Mouse (Mus musculus) neural tube, embryonic 15.5 days (tissue): ENCODE measurements around the gene Actr2. TPM values are rescaled to one million over a fixed set of nuclear protein-coding genes. Genes with fewer than 3 reads are reported as not detected.
"Not testable (repeated sequence)": the region's sequence is repeated elsewhere in the genome, so short reads cannot be mapped to it uniquely, and the experiment has no call there.

ENCODE experiments used
- ATAC-seq: fragments of 200-750 bp; cut with Nextera tagmentation; 2 replicates; pipeline ENCODE4 v1.8.0; 2017; ENCODE audit warnings: mild to moderate bottlenecking, moderate TSS enrichment, moderate library complexity; ENCODE audit not compliant: low FRiP score
- H3K27ac ChIP-seq: fragments of 300-500 bp; sonication (generic); replicated peaks from 2 replicates; pipeline ENCODE4 v1.5.1; 2015; ENCODE audit warnings: mild to moderate bottlenecking, inconsistent platforms
- H3K27me3 ChIP-seq: fragments of 300-500 bp; sonication (generic); replicated peaks from 2 replicates; pipeline ENCODE4 v1.6.1; 2015; ENCODE audit warnings: inconsistent platforms
- H3K36me3 ChIP-seq: fragments of 300-500 bp; sonication (generic); 2 replicates; pipeline ENCODE4 v1.6.1; 2015; ENCODE audit warnings: inconsistent platforms
- H3K4me1 ChIP-seq: fragments of 300-500 bp; sonication (generic); 2 replicates; pipeline ENCODE4 v1.6.1; 2015; ENCODE audit warnings: inconsistent platforms
- H3K4me2 ChIP-seq: fragments of 300-500 bp; sonication (generic); 2 replicates; pipeline ENCODE4 v1.6.1; 2015; ENCODE audit warnings: inconsistent platforms, mild to moderate bottlenecking, moderate library complexity
- H3K4me3 ChIP-seq: fragments of 300-500 bp; sonication (generic); replicated peaks from 2 replicates; pipeline ENCODE4 v1.5.1; 2015; ENCODE audit warnings: mild to moderate bottlenecking, inconsistent platforms
- H3K9ac ChIP-seq: fragments of 300-500 bp; sonication (generic); replicated peaks from 2 replicates; pipeline ENCODE4 v1.6.1; 2015; ENCODE audit warnings: mild to moderate bottlenecking, inconsistent platforms
- H3K9me3 ChIP-seq: fragments of 300-500 bp; sonication (generic); replicated peaks from 2 replicates; pipeline ENCODE4 v1.6.1; 2016; ENCODE audit warnings: inconsistent platforms
- WGBS: fragments of 180-500 bp; shearing (Covaris S2); methylation state at CpG from one replicate; pipeline ENCODE4 v1.1.7; 2015; ENCODE audit warnings: mixed read lengths; 5-methylcytosine and 5-hydroxymethylcytosine counted together
- polyA plus RNA-seq: library from polyadenylated mRNA; unstranded; fragments of >200 nt; fragmentation: Nextera tagmentation; extraction: Ambion mirVana; gene quantifications from 2 replicates; pipeline ENCODE4 v1.2.1, GENCODE M21; 2015

Gene Actr2
- polyA plus RNA-seq, 1 experiment from 2014 or later, result 168 TPM

DNA sequence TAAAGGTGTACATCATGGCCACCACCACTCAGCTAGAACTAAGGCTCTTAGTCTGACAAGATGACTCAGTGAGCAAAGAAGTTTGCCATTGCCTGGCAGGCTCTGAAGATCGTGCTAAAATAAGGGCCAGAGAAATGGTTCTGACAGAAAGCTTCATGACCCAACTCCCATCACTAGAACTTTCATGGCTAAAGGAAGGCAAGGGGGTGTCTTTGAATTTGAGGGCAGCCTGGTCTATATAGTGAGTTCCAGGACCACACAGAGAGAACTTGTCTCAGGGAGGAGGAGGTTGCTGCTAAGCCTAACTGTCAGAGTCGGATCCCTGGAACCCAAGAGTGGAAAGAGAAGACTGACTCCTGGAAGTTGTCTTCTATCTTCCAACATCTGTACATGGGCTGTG lies 27.0 kb upstream of the Actr2 start:
- no peaks in the 10 kb centered on the region for H3K4me1 ChIP-seq
- no peaks in the 10 kb centered on the region for H3K27me3 ChIP-seq
- H3K4me3 ChIP-seq, result no peak overlapping the region
- WGBS, result 96% methylated on average over 2 of the region's 2 CpGs
- H3K9ac ChIP-seq, result no peak overlapping the region
- no peaks in the 10 kb centered on the region for H3K9me3 ChIP-seq
- no peaks in the 10 kb centered on the region for H3K36me3 ChIP-seq
- H3K27ac ChIP-seq, result no peak overlapping the region
- ATAC-seq, result no peak
- H3K4me2 ChIP-seq, result no peak overlapping the region

DNA sequence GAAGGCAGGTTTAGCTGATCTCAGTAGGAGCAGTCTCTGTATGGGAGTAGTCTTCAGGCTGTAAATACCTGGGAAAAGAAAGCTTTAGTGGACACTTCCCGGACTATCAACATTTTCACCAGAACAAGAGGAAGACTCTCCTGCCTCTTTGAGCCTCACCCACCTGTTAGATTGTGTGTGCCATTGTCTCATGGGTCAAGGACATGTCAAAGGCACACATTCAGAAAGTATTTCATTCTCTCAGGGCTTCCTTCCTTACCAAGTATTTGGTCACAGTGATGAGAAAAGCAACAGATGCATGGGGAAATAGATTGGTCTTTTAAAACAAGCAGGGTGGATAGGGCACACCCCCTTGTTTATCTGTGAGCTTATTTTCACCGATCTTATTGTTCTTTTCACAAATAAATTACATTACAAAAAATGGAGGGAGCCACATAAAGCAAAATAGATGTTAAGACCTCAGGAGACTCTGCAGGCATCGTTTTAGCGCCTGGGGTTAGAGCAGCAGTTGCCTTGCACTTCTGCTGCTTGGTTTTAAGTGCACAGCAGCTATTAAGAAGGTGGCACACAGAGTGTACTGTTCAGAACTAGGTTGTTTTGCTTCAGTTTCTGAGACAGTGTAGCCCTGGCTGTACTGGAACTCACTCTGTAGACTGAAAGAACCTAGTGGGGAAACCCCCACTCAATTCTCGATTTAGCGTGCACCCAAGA lies 25.9 kb upstream of the Actr2 start:
- H3K36me3 ChIP-seq, result no peaks in the 10 kb centered on the region
- no peak overlapping the region for H3K4me2 ChIP-seq
- WGBS, result 90% methylated on average over 6 of the region's 6 CpGs
- H3K9me3 ChIP-seq, result no peaks in the 10 kb centered on the region
- H3K9ac ChIP-seq, result no peak overlapping the region
- H3K27ac ChIP-seq, result no peak overlapping the region
- no peak for ATAC-seq
- H3K27me3 ChIP-seq, result no peaks in the 10 kb centered on the region
- no peaks in the 10 kb centered on the region for H3K4me1 ChIP-seq
- no peak overlapping the region for H3K4me3 ChIP-seq

DNA sequence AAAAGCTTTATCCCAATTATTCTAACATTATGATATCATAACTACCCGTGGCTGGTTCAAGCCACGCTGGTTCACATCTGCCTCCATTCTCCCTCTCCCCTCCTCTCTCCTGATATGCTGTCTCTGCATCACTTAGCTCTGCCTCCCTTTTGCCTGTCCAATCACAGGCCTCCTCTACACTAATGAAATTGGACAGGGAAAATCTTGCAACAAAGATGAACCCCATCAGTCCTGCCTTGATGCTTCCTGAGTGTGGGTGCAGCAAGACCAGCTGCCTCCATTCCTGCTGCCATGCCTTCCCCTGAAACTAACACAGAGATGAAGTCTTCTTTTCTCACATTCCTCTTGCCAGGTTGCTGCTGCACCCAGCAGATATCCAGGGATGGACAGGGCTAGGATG lies 25.2 kb upstream of the Actr2 start:
- WGBS, result 88% methylated on average over 2 of the region's 2 CpGs
- H3K9ac ChIP-seq, result no peak overlapping the region

DNA sequence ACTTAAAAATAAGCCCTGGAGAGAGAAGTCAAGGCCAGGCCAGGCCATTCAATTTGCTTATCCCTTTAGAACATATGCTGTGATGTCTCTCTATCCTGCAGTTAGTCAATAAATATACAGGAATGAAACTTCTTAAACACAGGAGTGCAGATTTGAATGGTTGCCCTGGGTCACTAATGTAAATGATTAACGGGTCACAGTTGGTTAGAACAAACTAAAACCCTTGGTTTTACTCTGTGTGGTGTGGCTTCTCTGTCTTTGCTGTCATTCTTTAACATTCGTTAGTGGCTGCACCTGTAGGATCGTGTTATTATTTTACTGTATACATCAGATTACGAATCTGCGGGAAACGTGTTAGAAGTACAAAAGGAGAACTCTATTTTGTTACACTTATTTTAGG lies 23.6 kb upstream of the Actr2 start:
- ATAC-seq, result no peak
- H3K4me3 ChIP-seq, result no peak overlapping the region
- 88% methylated on average over 6 of the region's 6 CpGs for WGBS
- H3K9me3 ChIP-seq, result no peaks in the 10 kb centered on the region
- H3K27me3 ChIP-seq, result no peaks in the 10 kb centered on the region
- no peaks in the 10 kb centered on the region for H3K36me3 ChIP-seq
- no peak overlapping the region for H3K9ac ChIP-seq
- no peaks in the 10 kb centered on the region for H3K4me1 ChIP-seq
- no peak overlapping the region for H3K4me2 ChIP-seq
- no peak overlapping the region for H3K27ac ChIP-seq

More for the DNA sequence above, 25.2 kb upstream of the Actr2 start:
- no peaks in the 10 kb centered on the region for H3K36me3 ChIP-seq
- H3K9me3 ChIP-seq, result no peaks in the 10 kb centered on the region
- H3K4me1 ChIP-seq, result no peaks in the 10 kb centered on the region
- no peaks in the 10 kb centered on the region for H3K27me3 ChIP-seq
- H3K4me3 ChIP-seq, result no peak overlapping the region
- no peak for ATAC-seq
- H3K4me2 ChIP-seq, result no peak overlapping the region
- no peak overlapping the region for H3K27ac ChIP-seq

DNA sequence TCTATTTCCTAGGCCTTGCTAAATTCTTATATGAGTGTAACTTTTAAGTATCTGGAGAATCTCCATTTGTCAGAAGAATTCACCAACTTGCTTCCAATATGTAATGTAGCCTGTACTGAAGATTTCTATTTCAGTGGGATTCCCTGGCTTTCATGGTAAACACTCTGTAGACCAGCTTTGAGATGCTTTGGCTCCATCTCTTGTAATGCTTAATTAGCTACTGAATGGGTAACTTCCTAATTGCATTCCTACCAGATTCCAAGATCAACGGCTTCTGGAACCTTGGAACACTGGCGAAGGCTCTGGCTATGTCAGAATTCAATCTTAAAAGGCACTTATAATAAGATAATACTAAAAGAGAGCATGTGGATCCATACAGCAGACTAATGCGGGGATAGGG lies 22.2 kb upstream of the Actr2 start:
- H3K4me1 ChIP-seq, H3K4me2 ChIP-seq, H3K36me3 ChIP-seq, H3K9ac ChIP-seq, ATAC-seq, H3K9me3 ChIP-seq, H3K27ac ChIP-seq, H3K27me3 ChIP-seq, H3K4me3 ChIP-seq: not testable (repeated sequence)
- 59% methylated on average over 3 of the region's 3 CpGs for WGBS

DNA sequence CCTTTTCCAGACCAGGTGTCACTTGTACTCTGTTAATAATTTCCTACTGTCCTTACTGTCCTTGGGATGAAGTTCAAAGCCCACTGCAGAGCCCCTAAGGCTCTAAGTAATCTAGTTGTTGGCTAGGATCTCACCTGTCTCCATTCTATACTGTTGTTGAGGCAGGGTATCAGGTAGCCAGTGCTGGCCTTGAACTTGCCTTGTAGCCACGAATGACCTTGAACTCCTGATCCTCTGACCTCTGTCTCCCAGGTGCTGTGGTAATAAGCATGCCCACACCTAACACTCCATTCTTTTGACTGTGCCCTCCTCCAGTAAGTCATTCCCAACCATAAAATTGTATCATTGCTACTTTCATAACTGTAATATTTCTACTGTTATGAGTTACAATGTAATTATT lies 21.0 kb upstream of the Actr2 start:
- no peak for ATAC-seq
- H3K9ac ChIP-seq, result no peak overlapping the region
- no peaks in the 10 kb centered on the region for H3K4me1 ChIP-seq
- 91% methylated on average over 1 of the region's 1 CpGs for WGBS
- no peaks in the 10 kb centered on the region for H3K36me3 ChIP-seq
- H3K4me2 ChIP-seq, result no peak overlapping the region
- H3K4me3 ChIP-seq, result no peak overlapping the region
- no peaks in the 10 kb centered on the region for H3K27me3 ChIP-seq
- no peak overlapping the region for H3K27ac ChIP-seq
- H3K9me3 ChIP-seq, result no peaks in the 10 kb centered on the region

DNA sequence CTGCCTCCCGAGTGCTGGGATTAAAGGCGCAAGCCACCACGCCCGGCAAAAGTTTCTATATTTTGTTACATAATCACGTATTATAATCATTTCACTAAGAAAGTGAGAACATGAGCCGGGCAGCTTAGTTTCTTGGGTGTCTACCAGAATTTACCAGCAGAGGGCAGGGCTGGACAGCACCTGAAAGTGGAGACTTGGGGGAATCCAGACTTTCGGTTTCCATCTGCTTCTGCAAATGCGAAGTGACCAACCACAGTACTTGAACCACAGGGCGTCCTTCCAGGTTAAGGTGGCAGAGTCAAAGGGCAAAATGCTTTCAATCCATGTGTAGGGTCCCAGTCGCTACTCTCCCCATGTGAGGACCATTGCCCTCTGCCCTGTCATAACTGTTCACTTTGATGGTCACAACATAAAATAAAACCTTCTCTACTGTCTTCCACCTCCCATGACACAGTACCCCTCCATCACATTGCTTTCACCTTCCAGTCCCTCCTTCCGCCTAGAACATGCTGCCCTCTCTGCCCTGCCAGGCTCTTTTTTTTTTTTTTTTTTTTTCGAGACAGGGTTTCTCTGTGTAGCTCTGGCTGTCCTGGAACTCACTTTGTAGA lies 20.3 kb upstream of the Actr2 start:
- no peak overlapping the region for H3K9ac ChIP-seq
- H3K4me3 ChIP-seq, result no peak overlapping the region
- H3K27ac ChIP-seq, result no peak overlapping the region
- H3K9me3 ChIP-seq, result no peaks in the 10 kb centered on the region
- H3K4me1 ChIP-seq, result no peaks in the 10 kb centered on the region
- no peaks in the 10 kb centered on the region for H3K36me3 ChIP-seq
- H3K4me2 ChIP-seq, result 0 out of 2 replicates have a peak overlapping the region, but pooled peaks have one; percentile 29
- H3K27me3 ChIP-seq, result no peaks in the 10 kb centered on the region
- no peak for ATAC-seq
- WGBS, result 56% methylated on average over 11 of the region's 12 CpGs

DNA sequence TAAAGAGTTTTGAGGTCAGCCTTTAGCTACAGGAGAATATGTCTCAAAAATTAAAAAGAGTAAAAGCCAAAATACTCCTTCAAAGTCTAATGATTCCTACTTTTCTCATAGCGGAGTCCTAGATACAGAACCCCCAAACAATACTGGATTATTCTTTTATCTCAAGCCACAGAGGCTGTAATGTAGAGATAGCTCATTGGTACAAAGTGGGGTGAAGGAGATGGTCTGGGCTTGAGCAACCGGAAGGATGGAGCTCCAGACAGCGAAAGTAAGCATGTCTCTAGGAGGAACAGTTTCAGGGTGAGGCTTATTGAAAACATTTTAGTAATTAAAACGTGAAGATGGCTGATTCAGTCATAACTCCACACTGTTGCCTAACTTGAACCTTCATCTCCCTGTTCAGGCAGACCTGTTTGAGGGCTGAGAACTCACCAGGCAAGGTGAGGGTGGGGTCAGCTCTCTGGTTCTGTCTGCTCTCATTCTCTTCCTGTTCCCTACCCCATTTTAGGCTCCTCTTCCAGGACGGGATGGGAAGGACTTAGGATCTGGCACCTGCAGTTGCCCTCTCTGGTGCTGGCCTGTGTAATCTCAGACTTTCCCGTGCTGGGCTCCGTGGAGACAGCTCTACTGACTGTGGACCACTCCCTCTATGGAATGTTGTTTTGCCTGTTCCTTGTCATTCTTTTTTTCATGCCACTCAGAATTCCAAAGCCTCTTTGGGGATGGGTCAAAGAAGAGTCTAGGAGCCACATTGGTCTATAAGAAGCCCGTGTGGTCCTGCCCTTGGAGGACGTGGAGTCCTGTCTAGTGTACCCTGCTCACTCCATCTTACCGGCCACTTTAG lies 14.2 kb upstream of the Actr2 start:
- Histone ChIP-seq H3K9me3 (no peaks in the 10 kb centered on the region), H3K4me1 (no peaks in the 10 kb centered on the region), H3K4me3 (no peak overlapping the region), H3K27me3 (no peaks in the 10 kb centered on the region), H3K36me3 (no peaks in the 10 kb centered on the region), H3K4me2 (no peak overlapping the region), H3K9ac (no peak overlapping the region), H3K27ac (no peak overlapping the region)
- WGBS, result 85% methylated on average over 10 of the region's 10 CpGs
- ATAC-seq, result no peak

DNA sequence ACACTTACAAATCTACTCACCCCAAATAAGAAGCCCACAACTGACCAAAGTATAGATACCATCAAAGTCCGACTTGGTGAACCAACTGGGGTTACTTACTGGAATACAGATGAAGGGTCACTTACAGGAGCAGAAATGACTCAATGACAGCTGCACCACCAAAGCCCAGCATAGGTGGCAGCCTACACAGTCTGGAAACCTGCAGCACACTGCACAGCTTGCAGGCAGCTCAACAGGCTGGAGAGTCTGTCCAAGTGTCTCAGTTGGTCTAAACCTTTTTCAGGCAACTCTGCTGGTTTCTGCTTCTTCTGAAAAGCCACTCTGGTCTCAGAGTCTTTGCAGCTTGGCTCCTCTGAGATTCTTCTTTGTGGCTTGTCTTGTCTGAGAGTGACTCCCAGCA lies 12.7 kb upstream of the Actr2 start:
- Histone ChIP-seq H3K4me3 (no peak overlapping the region), H3K27me3 (no peaks in the 10 kb centered on the region), H3K27ac (no peak overlapping the region), H3K4me2 (no peak overlapping the region), H3K9me3 (no peaks in the 10 kb centered on the region), H3K36me3 (no peaks in the 10 kb centered on the region), H3K9ac (no peak overlapping the region), H3K4me1 (no peaks in the 10 kb centered on the region)
- 93% methylated on average over 1 of the region's 1 CpGs for WGBS
- no peak for ATAC-seq

DNA sequence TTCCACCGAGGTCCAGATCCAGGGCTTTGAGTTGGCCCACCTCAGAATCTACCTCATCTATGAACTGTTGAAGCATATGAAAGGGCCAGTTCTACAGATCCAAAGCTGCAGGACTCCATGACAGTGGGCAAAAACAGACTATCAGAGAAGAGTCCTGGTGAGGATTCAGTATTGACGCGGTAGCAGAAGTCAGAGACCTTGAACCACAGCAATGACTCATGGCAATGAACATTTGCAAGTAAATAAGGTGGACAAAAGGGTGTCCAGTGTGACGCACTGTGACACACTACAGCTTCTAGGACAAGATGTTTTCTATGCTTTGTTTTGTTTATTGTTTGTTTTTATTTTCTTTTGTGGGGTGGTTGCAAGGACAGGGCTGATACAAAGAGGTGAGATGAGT lies 4.0 kb upstream of the Actr2 start:
- Histone ChIP-seq H3K9ac (no peak overlapping the region), H3K4me2 (no peak overlapping the region), H3K27ac (no peak overlapping the region), H3K36me3 (no peaks in the 10 kb centered on the region), H3K4me3 (no peak overlapping the region), H3K27me3 (no peaks in the 10 kb centered on the region), H3K9me3 (no peaks in the 10 kb centered on the region), H3K4me1 (peaks cover 10% of the 10 kb centered on the region)
- 91% methylated on average over 4 of the region's 4 CpGs for WGBS
- no peak for ATAC-seq

DNA sequence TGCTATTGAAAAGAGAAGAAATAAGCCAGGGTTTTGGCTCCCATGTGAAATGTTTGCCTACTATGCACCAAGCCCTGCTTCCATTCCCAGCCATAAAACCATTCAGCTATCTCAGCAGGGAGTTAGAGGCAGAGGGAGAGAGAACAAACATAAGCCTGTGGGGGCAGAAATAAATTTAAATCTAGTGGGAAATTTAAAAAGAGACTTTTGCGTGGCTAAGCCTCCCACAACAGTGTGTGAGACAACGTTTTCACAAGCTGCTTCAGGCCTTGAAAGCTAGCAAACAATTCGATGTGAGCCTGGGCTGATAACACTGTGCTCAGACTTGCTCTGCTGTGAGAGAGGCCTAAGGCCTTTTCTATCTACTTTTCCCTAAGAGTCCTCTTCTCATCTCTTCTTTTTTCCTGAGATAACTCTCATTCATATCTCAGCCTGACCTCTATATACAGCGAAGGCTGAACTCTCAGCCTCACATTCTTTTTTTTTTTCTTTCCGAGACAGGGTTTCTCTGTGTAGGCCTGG lies 3.4 kb upstream of the Actr2 start:
- 56% methylated on average over 5 of the region's 5 CpGs for WGBS
- Histone ChIP-seq H3K4me3 (no peak overlapping the region), H3K9ac (no peak overlapping the region), H3K9me3 (no peaks in the 10 kb centered on the region), H3K27ac (no peak overlapping the region), H3K36me3 (no peaks in the 10 kb centered on the region), H3K4me1 (peaks cover 15% of the 10 kb centered on the region), H3K27me3 (no peaks in the 10 kb centered on the region), H3K4me2 (no peak overlapping the region)
- no peak for ATAC-seq
